Mouse (Mus musculus) midbrain, embryonic 15.5 days (tissue): ENCODE results near the gene Rcan3. TPM values are rescaled to one million over a fixed set of nuclear protein-coding genes. Genes with fewer than 3 reads are reported as not detected.

Experiments used
- ATAC-seq: fragments of 200-750 bp; cut with Nextera tagmentation; replicated peaks from 2 replicates; pipeline ENCODE4 v1.8.0; 2017; ENCODE audit warnings: moderate TSS enrichment
- H3K27ac ChIP-seq: fragments of 300-500 bp; sonication (generic); 2 replicates; pipeline ENCODE4 v1.5.1; 2015; ENCODE audit warnings: mild to moderate bottlenecking, inconsistent platforms
- H3K27me3 ChIP-seq: fragments of 300-500 bp; sonication (generic); replicated peaks from 2 replicates; pipeline ENCODE4 v1.6.1; 2015; ENCODE audit warnings: inconsistent platforms
- H3K36me3 ChIP-seq: fragments of 300-500 bp; sonication (generic); replicated peaks from 2 replicates; pipeline ENCODE4 v1.6.1; 2015; ENCODE audit warnings: inconsistent platforms
- H3K4me1 ChIP-seq: fragments of 300-500 bp; sonication (generic); 2 replicates; pipeline ENCODE4 v1.6.1; 2015; ENCODE audit warnings: inconsistent platforms
- H3K4me2 ChIP-seq: fragments of 300-500 bp; sonication (generic); 2 replicates; pipeline ENCODE4 v1.6.1; 2015; ENCODE audit warnings: inconsistent platforms, mild to moderate bottlenecking, moderate library complexity
- H3K4me3 ChIP-seq: fragments of 300-500 bp; sonication (generic); 2 replicates; pipeline ENCODE4 v1.5.1; 2015; ENCODE audit warnings: mild to moderate bottlenecking, inconsistent platforms
- H3K9ac ChIP-seq: fragments of 300-500 bp; sonication (generic); 2 replicates; pipeline ENCODE4 v1.6.1; 2015; ENCODE audit warnings: mild to moderate bottlenecking, inconsistent platforms
- H3K9me3 ChIP-seq: fragments of 300-500 bp; sonication (generic); 2 replicates; pipeline ENCODE4 v1.6.1; 2016; ENCODE audit warnings: inconsistent platforms
- WGBS: fragments of 180-500 bp; shearing (Covaris S2); methylation state at CpG from one replicate; pipeline ENCODE4 v1.1.7; 2015; ENCODE audit warnings: mixed read lengths; 5-methylcytosine and 5-hydroxymethylcytosine counted together
- polyA plus RNA-seq: library from polyadenylated mRNA; unstranded; fragments of >200 nt; fragmentation: Nextera tagmentation; extraction: Ambion mirVana; gene quantifications from 2 replicates; pipeline ENCODE4 v1.2.1, GENCODE M21; 2015

Rcan3 gene
- polyA plus RNA-seq, 1 experiment from 2014 or later: 54.1 TPM

- ATAC-seq: peak; percentile 56; the same call in 1 of the 2 replicates
- Histone ChIP-seq H3K4me2 (peak overlapping the region; percentile 93), H3K4me3 (peak overlapping the region; percentile 94), H3K27ac (peak overlapping the region; percentile 85), H3K9me3 (no peaks in the 10 kb centered on the region), H3K4me1 (peaks cover 21% of the 10 kb centered on the region), H3K9ac (peak overlapping the region; percentile 65), H3K36me3 (no peaks in the 10 kb centered on the region), H3K27me3 (no peaks in the 10 kb centered on the region)
- WGBS: 28% methylated on average over 11 of the region's 11 CpGs
Measured at GRCm38 (mm10) chr4:135434395-135434789, 739 bp upstream of the Rcan3 start.

- 4% methylated on average over 10 of the region's 10 CpGs for WGBS
- H3K27me3 ChIP-seq: no peaks in the 10 kb centered on the region
- H3K4me2 ChIP-seq: peak overlapping the region; percentile 93
- H3K4me3 ChIP-seq: peak overlapping the region; percentile 94
- H3K27ac ChIP-seq: peak overlapping the region; percentile 85
- ATAC-seq: 0 out of 2 replicates have a peak, but pooled peaks have one; percentile 18
- H3K9ac ChIP-seq: peak overlapping the region; percentile 95
- H3K9me3 ChIP-seq: no peaks in the 10 kb centered on the region
- no peaks in the 10 kb centered on the region for H3K36me3 ChIP-seq
- peaks cover 19% of the 10 kb centered on the region for H3K4me1 ChIP-seq
Measured at GRCm38 (mm10) chr4:135433086-135433442, 589 bp downstream of the Rcan3 start.

DNA sequence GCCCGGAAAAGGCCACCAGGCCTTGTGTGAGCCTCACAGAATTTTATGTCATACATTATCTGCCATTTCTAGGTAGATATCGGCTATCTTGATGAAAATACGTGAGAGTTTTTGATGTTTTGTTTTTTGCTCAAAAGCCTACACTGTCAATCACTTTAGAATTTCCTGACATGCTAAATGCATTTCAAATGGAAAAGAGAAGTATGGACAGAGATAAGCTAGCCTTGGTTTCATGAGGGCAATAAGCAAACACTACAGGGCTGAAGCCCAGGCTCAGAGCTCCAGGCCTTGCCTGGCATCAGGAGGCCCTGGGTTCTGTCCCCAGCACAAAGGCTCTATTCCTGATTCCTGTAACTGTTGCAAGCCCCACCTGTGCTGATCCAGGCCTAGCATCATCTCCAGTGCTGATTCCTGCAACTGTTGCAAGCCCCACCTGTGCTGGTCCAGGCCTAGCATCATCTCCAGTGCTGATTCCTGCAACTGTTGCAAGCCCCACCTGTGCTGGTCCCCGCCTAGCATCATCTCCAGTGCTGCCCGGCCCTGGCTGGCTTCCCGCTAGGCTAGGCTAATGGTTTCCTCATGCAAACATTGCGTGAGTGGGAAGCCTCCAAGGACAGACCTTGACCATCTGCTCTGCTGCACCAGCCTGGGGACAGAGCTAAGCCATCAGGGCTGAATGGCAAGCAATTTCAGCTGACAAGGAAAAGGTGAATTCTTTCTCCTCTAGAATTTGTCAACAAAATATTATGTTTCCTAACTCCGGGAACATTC, 3.5 kb downstream of the Rcan3 start:
- H3K4me2 ChIP-seq: no peak overlapping the region
- ATAC-seq: no peak
- no peak overlapping the region for H3K9ac ChIP-seq
- H3K4me3 ChIP-seq: no peak overlapping the region
- no peaks in the 10 kb centered on the region for H3K36me3 ChIP-seq
- no peaks in the 10 kb centered on the region for H3K27me3 ChIP-seq
- H3K9me3 ChIP-seq: no peaks in the 10 kb centered on the region
- peaks cover 19% of the 10 kb centered on the region for H3K4me1 ChIP-seq
- H3K27ac ChIP-seq: no peak overlapping the region
- WGBS: 78% methylated on average over 8 of the region's 8 CpGs

DNA sequence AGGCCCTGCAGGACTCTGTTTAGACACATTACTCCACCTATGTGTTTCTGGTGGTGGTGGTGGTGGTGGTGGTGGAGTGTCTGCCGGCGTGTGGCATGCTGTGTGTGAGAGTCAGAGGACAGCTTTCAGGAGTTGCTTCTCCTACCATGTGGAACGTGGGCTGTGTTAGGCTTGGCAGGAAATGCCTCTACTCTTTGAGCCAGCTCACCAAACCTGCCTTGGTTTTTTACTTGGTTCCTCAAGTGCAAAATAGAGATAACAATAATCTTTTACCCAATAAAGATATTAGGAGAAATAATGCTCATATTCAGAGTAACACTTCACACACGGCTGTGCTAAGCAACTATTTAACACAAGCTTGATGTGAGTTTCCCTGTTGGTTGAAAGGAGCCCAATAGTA, 4.3 kb downstream of the Rcan3 start:
- H3K4me3 ChIP-seq: no peak overlapping the region
- H3K9me3 ChIP-seq: no peaks in the 10 kb centered on the region
- no peak overlapping the region for H3K4me2 ChIP-seq
- H3K9ac ChIP-seq: no peak overlapping the region
- H3K27me3 ChIP-seq: no peaks in the 10 kb centered on the region
- H3K27ac ChIP-seq: no peak overlapping the region
- no peak for ATAC-seq
- 92% methylated on average over 4 of the region's 4 CpGs for WGBS
- H3K4me1 ChIP-seq: peaks cover 15% of the 10 kb centered on the region
- peaks cover under 1% of the 10 kb centered on the region; the same call in 1 of the 2 replicates for H3K36me3 ChIP-seq

DNA sequence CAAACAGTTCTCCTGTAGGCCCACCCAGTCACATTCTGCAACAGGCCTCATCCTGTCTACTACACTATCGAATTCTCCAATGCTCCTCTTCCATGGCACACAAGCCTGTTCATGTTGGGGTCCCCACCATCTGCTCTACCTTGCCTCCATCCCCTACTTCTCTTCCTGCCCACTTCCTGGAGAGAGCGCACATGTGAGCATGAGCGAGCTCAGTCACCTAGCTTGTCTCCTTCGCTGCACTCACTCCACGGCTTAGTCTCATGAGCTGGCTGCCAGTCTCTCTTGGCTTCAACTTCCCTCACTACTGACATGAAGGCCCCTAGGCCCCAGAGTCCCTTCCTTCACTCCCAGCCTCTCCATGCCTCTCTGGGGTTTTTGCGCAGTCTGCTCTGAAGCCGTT, 7.1 kb downstream of the Rcan3 start:
- peaks cover 5% of the 10 kb centered on the region; the same call in 1 of the 2 replicates for H3K36me3 ChIP-seq
- no peaks in the 10 kb centered on the region for H3K27me3 ChIP-seq
- no peak for ATAC-seq
- H3K4me1 ChIP-seq: no peaks in the 10 kb centered on the region
- H3K9me3 ChIP-seq: no peaks in the 10 kb centered on the region
- H3K4me2 ChIP-seq: no peak overlapping the region
- H3K27ac ChIP-seq: no peak overlapping the region
- no peak overlapping the region for H3K4me3 ChIP-seq
- H3K9ac ChIP-seq: no peak overlapping the region
- WGBS: 90% methylated on average over 7 of the region's 7 CpGs

- Histone ChIP-seq H3K4me2 (no peak overlapping the region), H3K27me3 (no peaks in the 10 kb centered on the region), H3K36me3 (peaks cover 7% of the 10 kb centered on the region; the same call in 1 of the 2 replicates), H3K9ac (no peak overlapping the region), H3K4me3 (no peak overlapping the region), H3K9me3 (no peaks in the 10 kb centered on the region), H3K27ac (no peak overlapping the region), H3K4me1 (no peaks in the 10 kb centered on the region)
- 87% methylated on average over 9 of the region's 9 CpGs for WGBS
- ATAC-seq: no peak
Measured at GRCm38 (mm10) chr4:135425625-135426024, 8.0 kb downstream of the Rcan3 start.

DNA sequence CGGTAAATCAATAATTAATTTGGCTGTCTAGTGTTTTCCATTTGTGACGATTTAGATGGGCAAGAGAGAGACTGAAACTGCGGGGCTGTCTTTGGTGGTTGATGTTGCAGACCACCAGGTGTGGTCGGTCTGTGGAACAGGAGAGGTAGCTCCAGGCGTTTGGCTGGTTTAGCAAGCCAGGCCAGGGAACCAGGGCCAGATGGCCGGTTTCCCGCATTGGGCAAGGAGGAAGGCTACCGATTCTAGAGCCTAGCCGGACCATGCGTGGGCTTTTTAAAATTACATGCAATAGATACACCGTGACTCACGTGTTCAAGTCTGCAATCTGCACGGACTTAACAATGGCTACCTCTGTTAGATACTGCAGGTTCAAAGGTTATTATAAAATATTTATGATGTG, 12.7 kb downstream of the Rcan3 start:
- no peak overlapping the region for H3K9ac ChIP-seq
- no peak for ATAC-seq
- H3K9me3 ChIP-seq: no peaks in the 10 kb centered on the region
- no peaks in the 10 kb centered on the region for H3K4me1 ChIP-seq
- 94% methylated on average over 13 of the region's 13 CpGs for WGBS
- H3K27me3 ChIP-seq: no peaks in the 10 kb centered on the region
- no peak overlapping the region for H3K27ac ChIP-seq
- H3K4me3 ChIP-seq: no peak overlapping the region
- H3K4me2 ChIP-seq: no peak overlapping the region
- peaks cover 41% of the 10 kb centered on the region; the same call in 1 of the 2 replicates for H3K36me3 ChIP-seq

- Histone ChIP-seq H3K4me1 (no peaks in the 10 kb centered on the region), H3K36me3 (peaks cover 41% of the 10 kb centered on the region; the same call in 1 of the 2 replicates), H3K27me3 (no peaks in the 10 kb centered on the region), H3K4me3 (no peak overlapping the region), H3K27ac (no peak overlapping the region), H3K9me3 (no peaks in the 10 kb centered on the region), H3K4me2 (no peak overlapping the region), H3K9ac (no peak overlapping the region)
- ATAC-seq: no peak
- WGBS: 85% methylated on average over 11 of the region's 11 CpGs
Measured at GRCm38 (mm10) chr4:135420416-135420815, 13.2 kb downstream of the Rcan3 start.

DNA sequence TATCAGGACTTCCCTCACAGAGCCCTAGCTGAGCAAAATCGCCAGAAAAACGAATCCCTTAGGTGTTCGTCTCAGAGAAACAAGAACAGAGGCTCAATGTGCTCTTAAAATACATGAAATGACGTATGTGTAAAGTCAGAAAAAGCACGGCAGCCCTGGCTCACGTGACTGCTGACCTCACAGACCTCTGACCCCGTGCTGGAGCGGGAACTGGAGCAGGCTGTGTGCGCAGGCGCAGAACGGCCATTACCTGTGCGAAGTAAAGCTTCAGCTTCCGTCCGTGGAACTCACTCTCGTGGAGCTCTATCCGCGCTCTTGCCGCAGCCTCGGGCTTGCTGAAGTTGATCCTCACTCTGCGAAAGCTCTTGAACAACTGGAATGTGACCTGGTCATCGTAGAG, 13.7 kb downstream of the Rcan3 start:
- no peak overlapping the region for H3K4me3 ChIP-seq
- no peaks in the 10 kb centered on the region for H3K9me3 ChIP-seq
- no peaks in the 10 kb centered on the region for H3K27me3 ChIP-seq
- peaks cover 42% of the 10 kb centered on the region; the same call in 1 of the 2 replicates for H3K36me3 ChIP-seq
- no peaks in the 10 kb centered on the region for H3K4me1 ChIP-seq
- ATAC-seq: no peak
- no peak overlapping the region for H3K9ac ChIP-seq
- H3K4me2 ChIP-seq: no peak overlapping the region
- no peak overlapping the region for H3K27ac ChIP-seq
- 90% methylated on average over 21 of the region's 21 CpGs for WGBS

- no peaks in the 10 kb centered on the region for H3K4me1 ChIP-seq
- no peaks in the 10 kb centered on the region for H3K27me3 ChIP-seq
- no peak overlapping the region for H3K9ac ChIP-seq
- H3K9me3 ChIP-seq: no peaks in the 10 kb centered on the region
- no peak for ATAC-seq
- H3K4me3 ChIP-seq: no peak overlapping the region
- H3K36me3 ChIP-seq: peaks cover 41% of the 10 kb centered on the region; the same call in 1 of the 2 replicates
- H3K4me2 ChIP-seq: no peak overlapping the region
- 93% methylated on average over 21 of the region's 21 CpGs for WGBS
- no peak overlapping the region for H3K27ac ChIP-seq
Measured at GRCm38 (mm10) chr4:135416367-135416766, 17.3 kb downstream of the Rcan3 start.

DNA sequence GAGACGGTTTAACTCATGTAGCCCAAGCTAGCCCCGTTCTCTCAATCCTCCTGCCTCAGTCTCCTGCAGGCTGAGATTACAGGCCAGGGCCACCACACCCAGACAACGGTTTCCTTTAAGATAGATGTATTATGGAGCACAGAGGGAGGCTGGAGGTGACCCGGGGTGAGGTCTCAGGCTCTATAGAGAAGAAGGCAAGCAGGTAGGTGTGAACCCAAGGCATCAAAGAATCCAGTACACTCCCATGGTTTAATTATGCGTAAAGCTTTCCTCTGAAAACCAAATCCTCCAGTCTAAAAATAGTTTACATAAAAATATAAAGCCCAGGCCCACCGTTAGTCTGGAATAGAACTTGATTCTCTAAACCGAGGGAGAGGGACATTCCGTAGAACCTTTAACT, 20.2 kb downstream of the Rcan3 start:
- Histone ChIP-seq H3K4me2 (no peak overlapping the region), H3K9me3 (no peaks in the 10 kb centered on the region), H3K4me1 (no peaks in the 10 kb centered on the region), H3K27me3 (no peaks in the 10 kb centered on the region), H3K36me3 (peaks cover 25% of the 10 kb centered on the region; the same call in 1 of the 2 replicates), H3K4me3 (no peak overlapping the region), H3K27ac (no peak overlapping the region), H3K9ac (no peak overlapping the region)
- no peak for ATAC-seq
- 83% methylated on average over 8 of the region's 8 CpGs for WGBS

DNA sequence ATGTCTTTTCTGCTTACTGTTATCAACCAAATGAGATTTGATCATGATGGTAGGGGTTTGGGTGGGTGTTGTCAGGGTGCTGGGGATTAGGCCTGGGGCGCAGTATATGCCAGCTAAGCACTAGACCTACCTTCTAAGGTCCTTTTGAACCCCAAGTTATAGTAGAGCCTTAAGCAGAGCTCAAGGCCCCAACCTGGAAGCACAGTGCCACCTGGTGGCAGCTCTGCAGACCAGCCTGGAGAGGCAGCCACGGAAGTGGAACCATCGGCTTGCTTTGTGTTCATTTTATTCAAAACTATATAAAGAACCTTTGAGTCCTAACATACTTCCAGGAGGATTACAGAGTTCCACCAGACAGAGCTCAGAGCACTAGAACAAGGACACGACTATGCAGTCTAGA, 22.0 kb downstream of the Rcan3 start:
- WGBS: 29% methylated on average over 4 of the region's 4 CpGs
- Histone ChIP-seq H3K36me3 (peaks cover 12% of the 10 kb centered on the region; the same call in 1 of the 2 replicates), H3K4me2 (no peak overlapping the region), H3K4me3 (no peak overlapping the region), H3K27me3 (no peaks in the 10 kb centered on the region), H3K9me3 (no peaks in the 10 kb centered on the region), H3K4me1 (no peaks in the 10 kb centered on the region), H3K27ac (no peak overlapping the region), H3K9ac (no peak overlapping the region)
- no peak for ATAC-seq

DNA sequence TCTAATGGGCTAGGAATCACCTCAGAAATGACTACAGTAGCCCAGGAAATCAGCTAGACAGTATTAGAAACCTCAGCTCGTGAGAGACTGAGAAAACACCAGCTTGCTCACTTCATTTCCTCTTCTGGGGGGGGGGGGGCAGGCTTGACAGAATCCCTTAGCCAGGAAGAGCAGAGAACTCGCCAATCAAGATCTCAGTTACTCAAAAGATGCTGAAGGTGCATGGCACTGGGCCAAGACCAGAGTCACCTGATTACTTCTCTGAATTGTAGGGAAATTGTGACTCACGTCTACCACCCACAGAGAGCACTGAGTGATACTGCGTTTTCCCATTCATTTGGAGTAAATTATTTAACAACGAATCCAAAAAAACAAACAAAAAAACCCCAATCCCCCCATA, 27.5 kb downstream of the Rcan3 start:
- H3K27me3 ChIP-seq: no peaks in the 10 kb centered on the region
- WGBS: 66% methylated on average over 5 of the region's 5 CpGs
- no peak overlapping the region for H3K4me2 ChIP-seq
- H3K36me3 ChIP-seq: no peaks in the 10 kb centered on the region
- H3K9me3 ChIP-seq: no peaks in the 10 kb centered on the region
- ATAC-seq: no peak
- no peak overlapping the region for H3K27ac ChIP-seq
- no peak overlapping the region for H3K9ac ChIP-seq
- no peaks in the 10 kb centered on the region for H3K4me1 ChIP-seq
- H3K4me3 ChIP-seq: no peak overlapping the region
